Mouse (Mus musculus): Measurements from ENCODE around the gene 4930402F06Rik. TPM values are rescaled to one million over a fixed set of nuclear protein-coding genes. Genes with fewer than 3 reads are reported as not detected.

The 4930402F06Rik gene
- polyA plus RNA-seq, 1 experiment from 2014 or later, result not detected

DNA sequence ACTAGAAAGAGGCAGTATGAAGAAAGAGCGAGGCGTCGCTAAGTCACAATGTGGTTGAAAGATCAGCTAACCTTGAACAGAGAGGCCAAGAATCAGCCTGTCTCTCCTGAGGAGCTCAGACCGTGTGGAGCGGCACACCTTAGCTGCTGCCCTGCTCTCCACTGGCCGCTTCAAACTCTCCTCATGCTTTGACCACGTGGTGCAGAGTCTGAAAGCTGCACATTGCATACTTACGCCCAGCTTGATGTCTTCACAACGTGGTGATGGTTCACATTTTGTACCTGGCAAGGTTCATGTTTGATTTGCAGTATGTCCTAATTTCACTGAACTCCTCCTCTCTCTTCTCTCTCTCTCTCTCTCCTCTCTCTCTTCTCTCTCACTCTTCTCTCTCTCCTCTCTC is 17.7 kb downstream of the 4930402F06Rik start:
- no peaks in the 10 kb centered on the region for H3K9me3 ChIP-seq
- no peaks in the 10 kb centered on the region for H3K27me3 ChIP-seq (replicated peaks)
- WGBS, result 77% methylated on average over 9 of the region's 9 CpGs
- no peak overlapping the region for H3K27ac ChIP-seq
- no peak overlapping the region for H3K4me2 ChIP-seq (replicated peaks)
- ATAC-seq (ENCODE audit: low FRiP score, low read depth), result no peak
- H3K36me3 ChIP-seq, result no peaks in the 10 kb centered on the region
- H3K9ac ChIP-seq, result no peak overlapping the region
- no peaks in the 10 kb centered on the region for H3K4me1 ChIP-seq
- H3K4me3 ChIP-seq, result no peak overlapping the region

DNA sequence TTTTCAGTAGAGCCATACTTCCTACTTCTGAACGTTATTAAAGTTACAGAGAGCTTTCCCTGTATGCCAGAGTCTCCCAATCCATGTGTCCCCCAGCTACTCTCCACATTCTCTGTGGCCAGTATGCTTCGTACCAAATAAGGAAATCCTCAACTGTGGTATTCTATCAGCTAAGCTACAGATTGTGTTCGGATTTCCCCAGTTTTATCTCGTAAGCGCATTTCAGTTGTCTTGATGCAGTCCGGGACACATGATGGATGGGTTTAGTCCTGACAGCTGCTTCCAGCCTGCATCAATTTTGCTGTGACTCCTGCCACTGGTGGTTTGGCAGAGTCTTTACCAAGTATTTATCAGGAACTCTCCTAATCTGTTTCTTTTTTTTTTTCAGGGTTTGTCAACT is 19.4 kb downstream of the 4930402F06Rik start:
- Histone ChIP-seq H3K27me3 (replicated peaks) (no peaks in the 10 kb centered on the region), H3K9ac (no peak overlapping the region), H3K36me3 (no peaks in the 10 kb centered on the region), H3K27ac (no peak overlapping the region), H3K4me3 (no peak overlapping the region), H3K4me2 (replicated peaks) (no peak overlapping the region), H3K4me1 (no peaks in the 10 kb centered on the region), H3K9me3 (no peaks in the 10 kb centered on the region)
- WGBS, result 73% methylated on average over 6 of the region's 6 CpGs
- no peak for ATAC-seq (ENCODE audit: low FRiP score, low read depth)

- Histone ChIP-seq H3K4me3 (no peak overlapping the region), H3K36me3 (no peaks in the 10 kb centered on the region), H3K4me1 (no peaks in the 10 kb centered on the region), H3K9ac (no peak overlapping the region), H3K27me3 (replicated peaks) (no peaks in the 10 kb centered on the region), H3K4me2 (replicated peaks) (no peak overlapping the region), H3K27ac (no peak overlapping the region), H3K9me3 (no peaks in the 10 kb centered on the region)
- 16% methylated on average over 3 of the region's 3 CpGs for WGBS
- ATAC-seq (ENCODE audit: low FRiP score, low read depth), result no peak
Observed at GRCm38 (mm10) chr2:35373003-35373402, 24.0 kb downstream of the 4930402F06Rik start.

DNA sequence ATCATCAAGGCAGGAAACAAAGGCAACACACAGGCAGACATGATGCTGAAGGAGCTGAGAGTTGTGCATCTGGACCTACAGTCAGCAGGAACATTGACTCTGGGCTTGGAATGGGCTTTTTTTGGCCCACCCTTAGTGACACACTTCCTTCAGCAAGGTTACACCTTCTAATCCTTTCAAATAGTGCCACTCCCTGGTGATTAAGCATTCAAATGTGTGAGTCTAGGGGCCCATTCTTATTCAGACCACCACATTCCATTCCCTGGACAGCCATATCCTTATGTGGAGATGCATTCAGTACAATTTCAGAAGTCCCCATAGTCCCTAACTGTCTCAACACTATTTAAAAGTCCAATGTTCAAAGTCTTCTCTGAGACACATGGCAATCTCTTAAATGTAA is 26.3 kb downstream of the 4930402F06Rik start:
- H3K4me3 ChIP-seq, result no peak overlapping the region
- ATAC-seq (ENCODE audit: low FRiP score, low read depth), result no peak
- no peak overlapping the region for H3K4me2 ChIP-seq (replicated peaks)
- H3K36me3 ChIP-seq, result no peaks in the 10 kb centered on the region
- H3K9ac ChIP-seq, result no peak overlapping the region
- H3K4me1 ChIP-seq, result no peaks in the 10 kb centered on the region
- H3K9me3 ChIP-seq, result no peaks in the 10 kb centered on the region
- no peaks in the 10 kb centered on the region for H3K27me3 ChIP-seq (replicated peaks)
- no peak overlapping the region for H3K27ac ChIP-seq

DNA sequence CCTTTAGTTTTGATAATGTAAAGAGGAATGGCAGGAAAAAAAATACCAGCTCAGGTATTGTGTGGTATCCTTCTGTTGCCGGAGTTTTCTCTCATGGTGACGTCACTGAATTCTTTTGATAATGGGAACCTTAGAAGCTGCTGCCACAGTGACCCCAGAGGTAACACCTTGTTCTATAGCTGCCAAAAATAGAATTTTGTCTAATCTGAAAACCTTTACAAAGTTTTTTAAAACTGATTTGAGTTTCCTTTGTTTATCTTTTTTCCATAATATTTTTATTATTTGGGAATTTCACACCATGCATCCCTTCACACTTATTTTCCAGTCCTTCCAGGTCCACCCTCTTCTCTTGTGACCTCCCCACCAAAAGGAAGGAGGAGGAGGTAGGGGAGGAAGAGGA is 29.3 kb downstream of the 4930402F06Rik start, which contains the start of gene 4930568D16Rik:
Gene 4930568D16Rik (minus strand): TSS at position 101 of the 400 bp plus-strand sequence.
- Histone ChIP-seq H3K9ac (no peak within 1 kb of the TSS), H3K4me3 (no peak within 1 kb of the TSS), H3K27me3 (replicated peaks) (no peaks in the 10 kb centered on the region), H3K9me3 (0 out of 2 replicates have a peak, but pooled peaks cover 4% of the 10 kb centered on the region), H3K4me2 (replicated peaks) (no peak within 1 kb of the TSS), H3K36me3 (no peaks in the 10 kb centered on the region), H3K27ac (no peak within 1 kb of the TSS), H3K4me1 (no peaks in the 10 kb centered on the region)
- no peak for ATAC-seq (ENCODE audit: low FRiP score, low read depth)
- WGBS, result 83% methylated on average over 2 of the region's 2 CpGs

DNA sequence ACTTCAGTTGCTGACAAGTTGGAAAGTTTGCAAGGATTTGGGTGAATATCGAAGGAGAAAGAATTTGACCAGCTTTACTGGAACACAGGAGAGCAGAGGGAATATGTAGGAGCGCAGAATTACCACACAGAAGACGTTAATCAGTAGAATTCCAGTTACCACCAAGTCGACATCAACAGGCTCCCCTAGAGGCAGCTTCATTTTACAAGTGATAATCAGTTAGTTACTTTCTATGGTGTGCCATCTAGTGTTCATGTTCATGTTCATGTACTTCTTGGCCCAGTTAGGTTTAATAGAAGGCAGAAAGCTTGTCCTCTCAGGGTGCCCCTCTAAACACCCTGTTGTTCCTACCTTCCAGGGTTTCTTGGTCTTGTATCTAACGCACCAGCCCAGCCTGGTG is 47.8 kb downstream of the 4930402F06Rik start:
- H3K4me2 ChIP-seq (replicated peaks), result no peak overlapping the region
- 68% methylated on average over 5 of the region's 5 CpGs for WGBS
- H3K4me1 ChIP-seq, result no peaks in the 10 kb centered on the region
- no peak overlapping the region for H3K27ac ChIP-seq
- H3K4me3 ChIP-seq, result no peak overlapping the region
- H3K9ac ChIP-seq, result no peak overlapping the region
- H3K9me3 ChIP-seq, result no peaks in the 10 kb centered on the region
- H3K36me3 ChIP-seq, result no peaks in the 10 kb centered on the region
- H3K27me3 ChIP-seq (replicated peaks), result no peaks in the 10 kb centered on the region
- ATAC-seq (ENCODE audit: low FRiP score, low read depth), result no peak

DNA sequence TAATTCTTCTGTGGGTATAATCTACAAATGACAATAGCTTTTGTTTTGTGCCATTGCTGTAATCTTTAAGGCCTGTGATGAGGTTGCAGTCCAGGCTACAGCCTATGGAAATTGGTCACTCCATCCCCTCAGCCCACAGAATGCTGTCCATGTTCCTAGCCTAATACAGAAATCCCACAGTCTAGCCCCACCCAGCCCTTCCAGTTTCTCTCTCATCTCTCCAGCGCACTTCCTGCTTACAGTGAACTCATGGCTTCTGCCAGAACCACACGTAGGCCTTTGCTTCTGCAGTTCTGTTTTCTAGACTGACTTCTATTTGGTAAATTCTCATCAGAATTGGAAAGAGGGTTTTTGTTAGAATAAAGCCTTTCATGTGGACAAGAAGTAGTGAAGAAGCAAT is 51.0 kb downstream of the 4930402F06Rik start:
- WGBS, result 86% methylated on average over 2 of the region's 2 CpGs
- Histone ChIP-seq H3K4me2 (replicated peaks) (no peak overlapping the region), H3K36me3 (no peaks in the 10 kb centered on the region), H3K9ac (no peak overlapping the region), H3K27ac (no peak overlapping the region), H3K4me1 (no peaks in the 10 kb centered on the region), H3K9me3 (no peaks in the 10 kb centered on the region), H3K27me3 (replicated peaks) (no peaks in the 10 kb centered on the region), H3K4me3 (no peak overlapping the region)
- ATAC-seq (ENCODE audit: low FRiP score, low read depth), result no peak

GRCm38 (mm10) chr2:35342605-35343004 is 54.4 kb downstream of the 4930402F06Rik start:
- no peaks in the 10 kb centered on the region for H3K27me3 ChIP-seq (replicated peaks)
- H3K9ac ChIP-seq, result no peak overlapping the region
- ATAC-seq (ENCODE audit: low FRiP score, low read depth), result no peak
- H3K27ac ChIP-seq, result no peak overlapping the region
- H3K9me3 ChIP-seq, result no peaks in the 10 kb centered on the region
- H3K4me3 ChIP-seq, result no peak overlapping the region
- H3K4me1 ChIP-seq, result no peaks in the 10 kb centered on the region
- no peak overlapping the region for H3K4me2 ChIP-seq (replicated peaks)
- no peaks in the 10 kb centered on the region for H3K36me3 ChIP-seq
- 80% methylated on average over 3 of the region's 3 CpGs for WGBS

DNA sequence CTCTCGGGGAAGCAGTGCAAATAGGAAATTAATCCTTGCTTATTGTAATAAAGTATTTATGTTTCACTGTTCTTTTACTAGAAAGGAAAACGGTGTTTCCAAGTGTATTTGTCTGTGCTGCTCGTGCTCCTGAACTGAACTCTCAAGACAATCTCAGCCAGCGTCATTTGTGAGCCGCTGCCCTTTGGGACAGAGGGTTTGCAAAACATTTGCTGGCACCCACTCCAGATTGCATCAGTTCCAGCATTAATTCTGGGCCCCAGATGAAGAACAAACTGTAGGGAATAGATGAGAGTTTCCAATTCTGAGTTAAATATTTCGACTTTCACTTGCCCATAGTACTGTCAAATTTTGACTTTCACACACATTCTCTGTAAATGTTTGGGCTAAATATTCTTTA is 58.3 kb downstream of the 4930402F06Rik start:
- H3K4me3 ChIP-seq, result no peak overlapping the region
- no peaks in the 10 kb centered on the region for H3K27me3 ChIP-seq (replicated peaks)
- H3K4me1 ChIP-seq, result peaks cover 18% of the 10 kb centered on the region
- WGBS, result 84% methylated on average over 6 of the region's 6 CpGs
- no peak overlapping the region for H3K9ac ChIP-seq
- no peak overlapping the region for H3K27ac ChIP-seq
- no peaks in the 10 kb centered on the region for H3K9me3 ChIP-seq
- no peak overlapping the region for H3K4me2 ChIP-seq (replicated peaks)
- no peak for ATAC-seq (ENCODE audit: low FRiP score, low read depth)
- no peaks in the 10 kb centered on the region for H3K36me3 ChIP-seq

- no peaks in the 10 kb centered on the region for H3K36me3 ChIP-seq
- H3K9me3 ChIP-seq, result no peaks in the 10 kb centered on the region
- H3K4me2 ChIP-seq (replicated peaks), result no peak overlapping the region
- ATAC-seq (ENCODE audit: low FRiP score, low read depth), result no peak
- no peak overlapping the region for H3K4me3 ChIP-seq
- peaks cover 18% of the 10 kb centered on the region for H3K4me1 ChIP-seq
- H3K27ac ChIP-seq, result no peak overlapping the region
- no peak overlapping the region for H3K9ac ChIP-seq
- 71% methylated on average over 1 of the region's 1 CpGs for WGBS
- no peaks in the 10 kb centered on the region for H3K27me3 ChIP-seq (replicated peaks)
Observed at GRCm38 (mm10) chr2:35338036-35338435, 58.9 kb downstream of the 4930402F06Rik start.

- peak overlapping the region; percentile 53 for H3K4me3 ChIP-seq
- H3K9ac ChIP-seq, result peak overlapping the region; percentile 55
- no peaks in the 10 kb centered on the region for H3K36me3 ChIP-seq
- 47% methylated on average over 10 of the region's 10 CpGs for WGBS
- 0 out of 2 replicates have a peak, but pooled peaks have one; percentile 1 for ATAC-seq (ENCODE audit: low FRiP score, low read depth)
- H3K27me3 ChIP-seq (replicated peaks), result no peaks in the 10 kb centered on the region
- no peak overlapping the region for H3K27ac ChIP-seq
- H3K9me3 ChIP-seq, result no peaks in the 10 kb centered on the region
- peak overlapping the region; percentile 90 for H3K4me2 ChIP-seq (replicated peaks)
- H3K4me1 ChIP-seq, result peaks cover 18% of the 10 kb centered on the region
Observed at GRCm38 (mm10) chr2:35337419-35337818, 59.6 kb downstream of the 4930402F06Rik start.

- ATAC-seq (ENCODE audit: low FRiP score, low read depth), result peak; percentile 100
- peak within 1 kb of the TSS; percentile 53 for H3K4me3 ChIP-seq
- no peaks in the 10 kb centered on the region for H3K27me3 ChIP-seq (replicated peaks)
- H3K4me2 ChIP-seq (replicated peaks), result peak within 1 kb of the TSS; percentile 90
- peak within 1 kb of the TSS; percentile 17; the same call in 1 of the 2 replicates for H3K27ac ChIP-seq
- peak within 1 kb of the TSS; percentile 64 for H3K9ac ChIP-seq
- under 1% methylated on average over 45 of the region's 45 CpGs for WGBS
- no peaks in the 10 kb centered on the region for H3K9me3 ChIP-seq
- peaks cover 18% of the 10 kb centered on the region for H3K4me1 ChIP-seq
- H3K36me3 ChIP-seq, result no peaks in the 10 kb centered on the region
Observed at GRCm38 (mm10) chr2:35336388-35337280, 60.3 kb downstream of the 4930402F06Rik start, which contains the start of gene Stom. Gene Stom (minus strand): TSS chr2:35336976.

Data from neural tube, embryonic 12.5 days (tissue).